ENCODE assay signal across 8 mouse cellular contexts in genomic region chr3:107459773-107460431, GRCm38 (mm10). TPM values are rescaled to one million over a fixed set of nuclear protein-coding genes. Genes with fewer than 3 reads are reported as not detected.
A peak's percentile ranks its signal among the peaks of the same experiment; 100 is the strongest.
DNase-seq lines count a peak whose midpoint lies in the region; ATAC-seq and TF ChIP-seq lines count a peak whose summit lies in the region.

No protein-coding gene starts in this region.

- peaks cover 10 to 21% of the 10 kb centered on the region in 2 experiments; a peak in 3 of 4 replicates for H3K4me1 ChIP-seq in heart, embryonic 14.5 days (ENCODE audit: control insufficient read depth in 2 of 2, insufficient read depth in 2 of 2, low read length in 2 of 2)
- peaks cover 2% of the 10 kb centered on the region for H3K4me1 ChIP-seq in liver, postnatal 0 days (ENCODE audit: insufficient read depth)

- peaks cover 98% of the 10 kb centered on the region for H3K27me3 ChIP-seq in heart, embryonic 14.5 days (ENCODE audit: control insufficient read depth, insufficient read depth, low read length)
- H3K27me3 ChIP-seq in liver, postnatal 0 days (ENCODE audit: insufficient read depth, low read length) = peaks cover 77% of the 10 kb centered on the region

- no peaks in the 10 kb centered on the region for H3K36me3 ChIP-seq in heart, embryonic 14.5 days (ENCODE audit: control insufficient read depth, insufficient read depth, low read length)
- no peaks in the 10 kb centered on the region for H3K36me3 ChIP-seq in liver, postnatal 0 days (replicated peaks; ENCODE audit: insufficient read depth, low read length)

- H3K4me2 ChIP-seq in heart, embryonic 14.5 days (ENCODE audit: low read length) = peak overlapping the region; percentile 95
- peak overlapping the region; percentile 51 for H3K4me2 ChIP-seq in liver, postnatal 0 days (ENCODE audit: low read depth, low read length)

- no peak overlapping the region for H3K27ac ChIP-seq in heart, embryonic 14.5 days (replicated peaks in 1 of 2; ENCODE audit: control insufficient read depth in 1 of 2, insufficient read depth in 1 of 2, low read depth in 2 of 2, low read length in 2 of 2)
- H3K27ac ChIP-seq in liver, postnatal 0 days (ENCODE audit: low read depth) = no peak overlapping the region

- DNase-seq in adrenal gland, adult 2 months = peak; percentile 60
- no peak for DNase-seq in adrenal gland, adult 8-10 months
- DNase-seq in thymus, postnatal 14 days = peak; percentile 6
- no peak for DNase-seq in thymus, postnatal 10 days (ENCODE audit: low spot score in 2 of 2)
- DNase-seq in liver, postnatal 0 days = no peak
- peak; percentile 56 for DNase-seq in testis, postnatal 10 days (ENCODE audit: low spot score)
- DNase-seq in spleen, adult 12 weeks (ENCODE audit: low spot score) = no peak

- peak overlapping the region; percentile 49 to 52 for H3K4me3 ChIP-seq in heart, embryonic 14.5 days (ENCODE audit: control insufficient read depth in 1 of 2, insufficient read depth in 1 of 2, low read depth in 1 of 2, low read length in 2 of 2)
- H3K4me3 ChIP-seq in liver, postnatal 0 days (ENCODE audit: low read depth, low read length) = peak overlapping the region; percentile 24

- peak overlapping the region; percentile 44; the same call in 1 of the 2 replicates for H3K9ac ChIP-seq in heart, embryonic 14.5 days (ENCODE audit: low read length)
- no peak overlapping the region for H3K9ac ChIP-seq in liver, postnatal 0 days (replicated peaks)

- no peak for TF ChIP-seq EP300 in liver, postnatal 0 days (IDR thresholded peaks at IDR 0.05; ENCODE audit: low read depth)

- TF ChIP-seq CTCF in liver, postnatal 0 days (IDR thresholded peaks at IDR 0.05; ENCODE audit: low read depth) = no peak

- 0 out of 2 replicates have a peak, but pooled peaks have one; percentile 24 for ATAC-seq in heart, embryonic 14.5 days (ENCODE audit: insufficient number of reproducible peaks, insufficient read depth, low FRiP score, low read depth)
- no peak for ATAC-seq in liver, postnatal 0 days

- H3K9me3 ChIP-seq in heart, embryonic 14.5 days (ENCODE audit: control insufficient read depth, low read length) = no peaks in the 10 kb centered on the region
- no peaks in the 10 kb centered on the region for H3K9me3 ChIP-seq in liver, postnatal 0 days (ENCODE audit: low read length)

- under 1% methylated on average over 46 of the region's 69 CpGs for WGBS in heart, embryonic 14.5 days
- WGBS in liver, postnatal 0 days (ENCODE audit: insufficient replicate concordance) = under 1% methylated on average over 45 of the region's 69 CpGs

RNA-seq across cellular contexts. Expression of gene Kcnc4, which starts 0.6 kb away (rescaled TPM):
- total RNA-seq in adrenal gland, adult 2 months (2021) = 10 to 100 TPM in 1 of 2 experiments, 1 to 10 TPM in 1; 7.4 to 13.6 TPM
- polyA plus RNA-seq in adrenal gland, adult 2 months (2012; rRNA removed) = 8.6 and 10.0 TPM in 2 replicates
- 10 to 100 TPM; 10.3 to 19.0 (median 12.7) TPM for total RNA-seq in adrenal gland, adult 8-10 months (2022)
- 0.08 and 0.12 TPM in 2 replicates for polyA plus RNA-seq in heart, embryonic 14.5 days (2014; fragmentation: Nextera tagmentation; extraction: Ambion mirVana)
- not detected in 2 replicates for polyA plus RNA-seq in liver, postnatal 0 days (2015; fragmentation: Nextera tagmentation; extraction: Ambion mirVana)

RNA-seq across cellular contexts. Expression of gene Slc6a17, which starts 57.9 kb away (rescaled TPM):
- 10 to 100 TPM in 1 of 2 experiments, 1 to 10 TPM in 1; 4.3 to 13.3 TPM for total RNA-seq in adrenal gland, adult 2 months (2021)
- polyA plus RNA-seq in adrenal gland, adult 2 months (2012; rRNA removed) = 1.8 and 2.8 TPM in 2 replicates
- 10 to 100 TPM in 2 of 4 experiments, 1 to 10 TPM in 2; 8.9 to 20.2 (median 13.4) TPM for total RNA-seq in adrenal gland, adult 8-10 months (2022)
- 4.5 and 5.2 TPM in 2 replicates for polyA plus RNA-seq in heart, embryonic 14.5 days (2014; fragmentation: Nextera tagmentation; extraction: Ambion mirVana)
- 0.02 and 0.08 TPM in 2 replicates for polyA plus RNA-seq in liver, postnatal 0 days (2015; fragmentation: Nextera tagmentation; extraction: Ambion mirVana)

Comparison
In these comparisons a context has a peak if more than half of its experiments do, and no peak if none do; other contexts are left out.
1. DNase-seq: peak in adrenal gland, adult 2 months (single experiment), thymus, postnatal 14 days (single experiment) and testis, postnatal 10 days (single experiment); none in adrenal gland, adult 8-10 months (single experiment), thymus, postnatal 10 days (0 of 2), liver, postnatal 0 days (single experiment) and spleen, adult 12 weeks (single experiment).